ENCODE assay signal across 8 mouse cellular contexts in genomic region chr11:97684766-97685165, GRCm38 (mm10). TPM values are rescaled to one million over a fixed set of nuclear protein-coding genes. Genes with fewer than 3 reads are reported as not detected.
DNase-seq lines count a peak whose midpoint lies in the region; ATAC-seq lines count a peak whose summit lies in the region.

No protein-coding gene starts in this region.

- no peaks in the 10 kb centered on the region for H3K79me2 ChIP-seq in macrophage (ENCODE audit: inconsistent target)

- peaks cover 46% of the 10 kb centered on the region for H3K36me3 ChIP-seq in forebrain, embryonic 13.5 days (ENCODE audit: poor library complexity, severe bottlenecking)
- H3K36me3 ChIP-seq in forebrain, embryonic 11.5 days (ENCODE audit: control insufficient read depth, insufficient read depth, low read length): peaks cover 9% of the 10 kb centered on the region; the same call in 1 of the 2 replicates
- H3K36me3 ChIP-seq in lung, embryonic 16.5 days (ENCODE audit: control insufficient read depth, insufficient read depth, low read length): peaks cover 15% of the 10 kb centered on the region
- peaks cover 50% of the 10 kb centered on the region for H3K36me3 ChIP-seq in heart, embryonic 13.5 days
- H3K36me3 ChIP-seq in macrophage (ENCODE audit: inconsistent target): peaks cover 16% of the 10 kb centered on the region; the same call in 1 of the 2 replicates

- H3K4me3 ChIP-seq in forebrain, embryonic 13.5 days: no peak overlapping the region
- no peak overlapping the region for H3K4me3 ChIP-seq in forebrain, embryonic 11.5 days (ENCODE audit: low read depth, low read length)
- no peak overlapping the region for H3K4me3 ChIP-seq in lung, embryonic 16.5 days (ENCODE audit: low read length)
- no peak overlapping the region for H3K4me3 ChIP-seq in heart, embryonic 13.5 days
- no peak overlapping the region for H3K4me3 ChIP-seq in macrophage (ENCODE audit: inconsistent target)

- no peaks in the 10 kb centered on the region for H3K9me3 ChIP-seq in forebrain, embryonic 13.5 days (replicated peaks)
- H3K9me3 ChIP-seq in forebrain, embryonic 11.5 days (ENCODE audit: control insufficient read depth, low read length): no peaks in the 10 kb centered on the region
- H3K9me3 ChIP-seq in lung, embryonic 16.5 days (ENCODE audit: control insufficient read depth, low read length): no peaks in the 10 kb centered on the region
- H3K9me3 ChIP-seq in heart, embryonic 13.5 days: no peaks in the 10 kb centered on the region

- H3K4me2 ChIP-seq in forebrain, embryonic 13.5 days: 0 out of 2 replicates have a peak overlapping the region, but pooled peaks have one; percentile 92
- no peak overlapping the region; the same call in 1 of the 2 replicates for H3K4me2 ChIP-seq in forebrain, embryonic 11.5 days (ENCODE audit: low read depth, low read length, severe bottlenecking)
- no peak overlapping the region for H3K4me2 ChIP-seq in lung, embryonic 16.5 days (ENCODE audit: low read depth, low read length)
- no peak overlapping the region for H3K4me2 ChIP-seq in heart, embryonic 13.5 days

- H3K27me3 ChIP-seq in forebrain, embryonic 13.5 days: no peaks in the 10 kb centered on the region
- H3K27me3 ChIP-seq in forebrain, embryonic 11.5 days (ENCODE audit: control insufficient read depth, insufficient read depth, low read length): no peaks in the 10 kb centered on the region; the same call in 1 of the 2 replicates
- H3K27me3 ChIP-seq in lung, embryonic 16.5 days (ENCODE audit: control insufficient read depth, insufficient read depth, low read depth, low read length): no peaks in the 10 kb centered on the region
- no peaks in the 10 kb centered on the region for H3K27me3 ChIP-seq in heart, embryonic 13.5 days (replicated peaks)

- ATAC-seq in forebrain, embryonic 13.5 days: no peak
- ATAC-seq in forebrain, embryonic 11.5 days (replicated peaks; ENCODE audit: low FRiP score): no peak
- no peak for ATAC-seq in lung, embryonic 16.5 days (ENCODE audit: low read depth)
- ATAC-seq in heart, embryonic 13.5 days (ENCODE audit: extremely low read depth, insufficient number of reproducible peaks, low FRiP score, low TSS enrichment): no peak

- no peak overlapping the region; the same call in 1 of the 2 replicates for H3K9ac ChIP-seq in forebrain, embryonic 13.5 days
- no peak overlapping the region for H3K9ac ChIP-seq in forebrain, embryonic 11.5 days (ENCODE audit: low read length)
- no peak overlapping the region for H3K9ac ChIP-seq in lung, embryonic 16.5 days (ENCODE audit: low read length)
- peak overlapping the region; percentile 77; the same call in 1 of the 2 replicates for H3K9ac ChIP-seq in heart, embryonic 13.5 days

- H3K27ac ChIP-seq in forebrain, embryonic 13.5 days: peak overlapping the region; percentile 35; the same call in 1 of the 2 replicates
- H3K27ac ChIP-seq in forebrain, embryonic 11.5 days (ENCODE audit: low read depth, low read length): no peak overlapping the region
- peak overlapping the region; percentile 69 for H3K27ac ChIP-seq in lung, embryonic 16.5 days (ENCODE audit: low read length)
- H3K27ac ChIP-seq in heart, embryonic 13.5 days (replicated peaks): peak overlapping the region; percentile 77; the same call in 1 of the 2 replicates
- H3K27ac ChIP-seq in macrophage: peak overlapping the region; percentile 25; the same call in 1 of the 2 replicates

- DNase-seq in forebrain, embryonic 11.5 days (ENCODE audit: low spot score): no peak
- DNase-seq in lung, postnatal 10 days: no peak
- no peak for DNase-seq in embryo, embryonic 10 days (ENCODE audit: low spot score)
- DNase-seq in spleen, adult 18-20 months: no peak

- WGBS in forebrain, embryonic 13.5 days: 39% methylated on average over 7 of the region's 7 CpGs
- WGBS in forebrain, embryonic 11.5 days: 40% methylated on average over 7 of the region's 7 CpGs
- 28% methylated on average over 7 of the region's 7 CpGs for WGBS in lung, embryonic 16.5 days
- whole genome bisulfite sequencing in heart, embryonic 13.5 days: 50% methylated on average over 7 of the region's 7 CpGs
- WGBS in macrophage (ENCODE audit: missing documents): 69% methylated on average over 7 of the region's 7 CpGs

- H3K4me1 ChIP-seq in forebrain, embryonic 13.5 days: peaks cover 29% of the 10 kb centered on the region
- H3K4me1 ChIP-seq in forebrain, embryonic 11.5 days (replicated peaks; ENCODE audit: control insufficient read depth, insufficient read depth, low read length): peaks cover 2% of the 10 kb centered on the region; the same call in 1 of the 2 replicates
- H3K4me1 ChIP-seq in lung, embryonic 16.5 days (replicated peaks; ENCODE audit: control insufficient read depth, insufficient read depth, low read length): peaks cover 50% of the 10 kb centered on the region
- H3K4me1 ChIP-seq in heart, embryonic 13.5 days: peaks cover 49% of the 10 kb centered on the region

RNA-seq across cellular contexts. Expression of gene Cisd3, which starts 0.9 kb away (rescaled TPM):
- polyA plus RNA-seq in forebrain, embryonic 13.5 days (2015; fragmentation: Nextera tagmentation; extraction: Ambion mirVana): 12.8 and 17.3 TPM in 2 replicates
- 13.5 and 14.0 TPM in 2 replicates for polyA plus RNA-seq in forebrain, embryonic 11.5 days (2014; fragmentation: Nextera tagmentation; extraction: Ambion mirVana)
- 57.5 and 66.6 TPM in 2 replicates for polyA plus RNA-seq in lung, embryonic 16.5 days (2015; fragmentation: Nextera tagmentation; extraction: Ambion mirVana)
- polyA plus RNA-seq in heart, embryonic 13.5 days (2015; fragmentation: Nextera tagmentation; extraction: Ambion mirVana): 44.1 and 53.7 TPM in 2 replicates
- total RNA-seq in macrophage (2018; cell fraction: chromatin; rRNA removed): 1 to 10 TPM in 23 of 26 experiments, not detected in 3; 1.3 to 8.3 (median 3.4) TPM
- 10 to 100 TPM in 25 of 26 experiments, 1 to 10 TPM in 1; 8.5 to 24.4 (median 14.3) TPM for total RNA-seq in macrophage (2018; cell fraction: cytosol; rRNA removed)
- 10 to 100 TPM in 1 of 26 experiments, 1 to 10 TPM in 25; 2.2 to 10.3 (median 5.7) TPM for total RNA-seq in macrophage (2018; cell fraction: nucleus; rRNA removed)
- 9.0 to 17.9 TPM (median 13.7 TPM) in 3 replicates for polyA plus RNA-seq in macrophage (2018)

RNA-seq across cellular contexts. Expression of gene Pcgf2, which starts 15.5 kb away (rescaled TPM):
- polyA plus RNA-seq in forebrain, embryonic 13.5 days (2015; fragmentation: Nextera tagmentation; extraction: Ambion mirVana): 21.5 and 22.9 TPM in 2 replicates
- polyA plus RNA-seq in forebrain, embryonic 11.5 days (2014; fragmentation: Nextera tagmentation; extraction: Ambion mirVana): 24.2 and 25.9 TPM in 2 replicates
- polyA plus RNA-seq in lung, embryonic 16.5 days (2015; fragmentation: Nextera tagmentation; extraction: Ambion mirVana): 16.2 and 16.5 TPM in 2 replicates
- 10.5 and 11.0 TPM in 2 replicates for polyA plus RNA-seq in heart, embryonic 13.5 days (2015; fragmentation: Nextera tagmentation; extraction: Ambion mirVana)
- total RNA-seq in macrophage (2018; cell fraction: chromatin; rRNA removed): 10 to 100 TPM in 4 of 26 experiments, 1 to 10 TPM in 22; 1.5 to 14.1 (median 5.0) TPM
- total RNA-seq in macrophage (2018; cell fraction: cytosol; rRNA removed): 1 to 10 TPM; 1.3 to 4.5 (median 2.8) TPM
- 10 to 100 TPM in 1 of 26 experiments, 1 to 10 TPM in 24, under 1 TPM in 1; 0.79 to 11.9 (median 3.8) TPM for total RNA-seq in macrophage (2018; cell fraction: nucleus; rRNA removed)
- polyA plus RNA-seq in macrophage (2018): 3.7 to 7.5 TPM (median 3.9 TPM) in 3 replicates

RNA-seq across cellular contexts. Expression of gene Psmb3, which starts 18.4 kb away (rescaled TPM):
- 559 and 571 TPM in 2 replicates for polyA plus RNA-seq in forebrain, embryonic 13.5 days (2015; fragmentation: Nextera tagmentation; extraction: Ambion mirVana)
- polyA plus RNA-seq in forebrain, embryonic 11.5 days (2014; fragmentation: Nextera tagmentation; extraction: Ambion mirVana): 463 and 510 TPM in 2 replicates
- 430 and 457 TPM in 2 replicates for polyA plus RNA-seq in lung, embryonic 16.5 days (2015; fragmentation: Nextera tagmentation; extraction: Ambion mirVana)
- polyA plus RNA-seq in heart, embryonic 13.5 days (2015; fragmentation: Nextera tagmentation; extraction: Ambion mirVana): 371 and 445 TPM in 2 replicates
- 10 to 100 TPM; 10.0 to 72.1 (median 43.9) TPM for total RNA-seq in macrophage (2018; cell fraction: chromatin; rRNA removed)
- 100 to 1,000 TPM in 17 of 26 experiments, 10 to 100 TPM in 9; 79.3 to 179 (median 122) TPM for total RNA-seq in macrophage (2018; cell fraction: cytosol; rRNA removed)
- total RNA-seq in macrophage (2018; cell fraction: nucleus; rRNA removed): 10 to 100 TPM; 15.5 to 75.8 (median 38.9) TPM
- 79.7 to 207 TPM (median 133 TPM) in 3 replicates for polyA plus RNA-seq in macrophage (2018)

RNA-seq across cellular contexts. Expression of gene Mllt6, which starts 21.6 kb away (rescaled TPM):
- 3.2 and 3.5 TPM in 2 replicates for polyA plus RNA-seq in forebrain, embryonic 13.5 days (2015; fragmentation: Nextera tagmentation; extraction: Ambion mirVana)
- 3.4 and 4.9 TPM in 2 replicates for polyA plus RNA-seq in forebrain, embryonic 11.5 days (2014; fragmentation: Nextera tagmentation; extraction: Ambion mirVana)
- polyA plus RNA-seq in lung, embryonic 16.5 days (2015; fragmentation: Nextera tagmentation; extraction: Ambion mirVana): 3.4 and 4.0 TPM in 2 replicates
- polyA plus RNA-seq in heart, embryonic 13.5 days (2015; fragmentation: Nextera tagmentation; extraction: Ambion mirVana): 1.7 and 1.9 TPM in 2 replicates
- 100 to 1,000 TPM in 18 of 26 experiments, 10 to 100 TPM in 8; 46.5 to 707 (median 220) TPM for total RNA-seq in macrophage (2018; cell fraction: chromatin; rRNA removed)
- total RNA-seq in macrophage (2018; cell fraction: cytosol; rRNA removed): 10 to 100 TPM; 22.9 to 78.9 (median 49.8) TPM
- total RNA-seq in macrophage (2018; cell fraction: nucleus; rRNA removed): 100 to 1,000 TPM in 17 of 26 experiments, 10 to 100 TPM in 9; 29.9 to 419 (median 127) TPM
- 8.7 to 23.8 TPM (median 10.1 TPM) in 3 replicates for polyA plus RNA-seq in macrophage (2018)

RNA-seq across cellular contexts. Expression of gene Epop, which starts 55.3 kb away (rescaled TPM):
- polyA plus RNA-seq in forebrain, embryonic 13.5 days (2015; fragmentation: Nextera tagmentation; extraction: Ambion mirVana): 3.5 and 3.9 TPM in 2 replicates
- 13.8 and 15.8 TPM in 2 replicates for polyA plus RNA-seq in forebrain, embryonic 11.5 days (2014; fragmentation: Nextera tagmentation; extraction: Ambion mirVana)
- 1.1 and 2.1 TPM in 2 replicates for polyA plus RNA-seq in lung, embryonic 16.5 days (2015; fragmentation: Nextera tagmentation; extraction: Ambion mirVana)
- polyA plus RNA-seq in heart, embryonic 13.5 days (2015; fragmentation: Nextera tagmentation; extraction: Ambion mirVana): 1.1 and 1.4 TPM in 2 replicates
- total RNA-seq in macrophage (2018; cell fraction: chromatin; rRNA removed): 1 to 10 TPM in 3 of 26 experiments, under 1 TPM in 9, not detected in 14; 0.30 to 3.2 (median 0.61) TPM
- total RNA-seq in macrophage (2018; cell fraction: cytosol; rRNA removed): 1 to 10 TPM in 18 of 26 experiments, under 1 TPM in 8; 0.48 to 5.2 (median 1.3) TPM
- 1 to 10 TPM in 9 of 26 experiments, under 1 TPM in 17; 0.36 to 2.3 (median 0.78) TPM for total RNA-seq in macrophage (2018; cell fraction: nucleus; rRNA removed)
- polyA plus RNA-seq in macrophage (2018): 0.43 to 2.7 TPM (median 0.68 TPM) in 3 replicates
